Mouse (Mus musculus) brain, embryonic 14.5 days (tissue): ENCODE measurements around the gene Igfbp6.

Experiments used
- CTCF ChIP-seq: fragments of 200-500 bp; IDR thresholded peaks from 2 replicates; pipeline ENCODE4 v1.5.1; 2012; ENCODE audit warnings: inconsistent platforms, mild to moderate bottlenecking, moderate library complexity, borderline replicate concordance; ENCODE audit not compliant: insufficient read depth, insufficient read length; ENCODE audit errors: extremely low read depth
- POLR2A ChIP-seq: fragments of 200-500 bp; IDR thresholded peaks from 2 replicates; pipeline ENCODE4 v1.6.1; 2012; ENCODE audit warnings: mild to moderate bottlenecking, inconsistent platforms, borderline replicate concordance; ENCODE audit not compliant: poor library complexity, insufficient read depth, insufficient read length, severe bottlenecking; ENCODE audit errors: extremely low read depth

- TF ChIP-seq CTCF (no peak), POLR2A (no peak)
Measured at GRCm38 (mm10) chr15:102097147-102097915, 46.8 kb upstream of the Igfbp6 start.
